Mouse (Mus musculus): ENCODE measurements around the gene Sema3b. TPM values are rescaled to one million over a fixed set of nuclear protein-coding genes. Genes with fewer than 3 reads are reported as not detected.

Gene Sema3b
- polyA plus RNA-seq, 1 experiment from 2014 or later = 9.0 TPM

Other genes starting within 250 kb of the Sema3b start
- gene Cacna2d2, start 209.6 kb downstream of the Sema3b start, polyA plus RNA-seq (2015; fragmentation: Nextera tagmentation; extraction: Ambion mirVana) = 8.1 and 8.6 TPM in 2 replicates
- gene Tmem115, start 75.3 kb downstream of the Sema3b start, polyA plus RNA-seq (2015; fragmentation: Nextera tagmentation; extraction: Ambion mirVana) = 43.4 and 44.4 TPM in 2 replicates
- 33.0 and 40.1 TPM in 2 replicates for gene Cyb561d2, start 67.0 kb downstream of the Sema3b start, polyA plus RNA-seq (2015; fragmentation: Nextera tagmentation; extraction: Ambion mirVana)
- 66.7 and 73.7 TPM in 2 replicates for gene Nprl2, start 67.0 kb downstream of the Sema3b start, polyA plus RNA-seq (2015; fragmentation: Nextera tagmentation; extraction: Ambion mirVana)
- 1.2 and 1.3 TPM in 2 replicates for gene Zmynd10, start 61.9 kb downstream of the Sema3b start, polyA plus RNA-seq (2015; fragmentation: Nextera tagmentation; extraction: Ambion mirVana)
- gene Rassf1, start 57.7 kb downstream of the Sema3b start, polyA plus RNA-seq (2015; fragmentation: Nextera tagmentation; extraction: Ambion mirVana) = 35.4 and 39.0 TPM in 2 replicates
- 95.3 and 114 TPM in 2 replicates for gene Tusc2, start 46.0 kb downstream of the Sema3b start, polyA plus RNA-seq (2015; fragmentation: Nextera tagmentation; extraction: Ambion mirVana)
- 76.8 and 77.5 TPM in 2 replicates for gene Hyal2, start 41.3 kb downstream of the Sema3b start, polyA plus RNA-seq (2015; fragmentation: Nextera tagmentation; extraction: Ambion mirVana)
- 8.2 and 8.5 TPM in 2 replicates for gene Hyal1, start 32.3 kb downstream of the Sema3b start, polyA plus RNA-seq (2015; fragmentation: Nextera tagmentation; extraction: Ambion mirVana)
- 15.9 and 19.0 TPM in 2 replicates for gene Naa80, start 30.3 kb downstream of the Sema3b start, polyA plus RNA-seq (2015; fragmentation: Nextera tagmentation; extraction: Ambion mirVana)
- 1.9 and 2.0 TPM in 2 replicates for gene Hyal3, start 28.4 kb downstream of the Sema3b start, polyA plus RNA-seq (2015; fragmentation: Nextera tagmentation; extraction: Ambion mirVana)
- gene Ifrd2, start 21.6 kb downstream of the Sema3b start, polyA plus RNA-seq (2015; fragmentation: Nextera tagmentation; extraction: Ambion mirVana) = 13.5 and 17.4 TPM in 2 replicates
- gene Gnai2, start 26.1 kb upstream of the Sema3b start, polyA plus RNA-seq (2015; fragmentation: Nextera tagmentation; extraction: Ambion mirVana) = 350 and 384 TPM in 2 replicates
- 23.9 and 25.6 TPM in 2 replicates for gene Slc38a3, start 60.3 kb upstream of the Sema3b start, polyA plus RNA-seq (2015; fragmentation: Nextera tagmentation; extraction: Ambion mirVana)
- gene Gnat1, start 70.5 kb upstream of the Sema3b start, polyA plus RNA-seq (2015; fragmentation: Nextera tagmentation; extraction: Ambion mirVana) = 0.96 and 2.4 TPM in 2 replicates
- gene Sema3f, start 101.2 kb upstream of the Sema3b start, polyA plus RNA-seq (2015; fragmentation: Nextera tagmentation; extraction: Ambion mirVana) = 12.2 and 13.2 TPM in 2 replicates
- gene Rbm5, start 161.8 kb upstream of the Sema3b start, polyA plus RNA-seq (2015; fragmentation: Nextera tagmentation; extraction: Ambion mirVana) = 252 and 279 TPM in 2 replicates

All from neural tube, embryonic 13.5 days (tissue).